Mouse (Mus musculus) liver, embryonic 14.5 days (tissue): ENCODE data around the gene Fastkd5.

Source experiments
- CTCF ChIP-seq: IDR thresholded peaks from 2 replicates; pipeline ENCODE4 v1.5.1; 2016; ENCODE audit warnings: antibody characterized with exemption, low read depth, control low read depth
- EP300 ChIP-seq: IDR thresholded peaks from 2 replicates; pipeline ENCODE4 v1.6.1; 2016; ENCODE audit warnings: antibody characterized with exemption, low read depth

DNA sequence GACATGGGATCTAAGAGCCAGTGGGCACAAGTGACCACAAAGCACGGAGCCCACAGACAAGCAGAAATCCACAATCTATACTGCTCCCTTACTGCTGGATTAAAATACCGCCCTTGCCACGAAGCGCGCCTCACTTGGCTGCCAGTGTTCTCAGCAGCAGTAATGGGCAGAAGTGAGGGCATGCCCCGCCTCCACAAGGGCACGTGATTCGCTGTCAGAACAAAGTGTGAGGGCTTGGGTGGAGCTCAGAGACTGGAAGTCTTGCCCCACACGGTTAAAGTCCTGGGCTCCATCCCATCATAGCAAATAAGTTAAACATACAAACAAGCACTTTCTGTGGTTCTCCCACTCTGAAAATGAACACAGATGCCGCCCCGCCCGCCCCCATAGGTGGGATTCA, 52.2 kb downstream of the Fastkd5 start:
- TF ChIP-seq CTCF (no peak), EP300 (no peak)
